Mouse (Mus musculus) lung, embryonic 16.5 days (tissue): ENCODE results near the gene Plekhg2. TPM values are rescaled to one million over a fixed set of nuclear protein-coding genes. Genes with fewer than 3 reads are reported as not detected.

ENCODE experiments used
- ATAC-seq: fragments of 200-750 bp; cut with Nextera tagmentation; 2 replicates; pipeline ENCODE4 v1.8.0; 2017; ENCODE audit warnings: low read depth, mild to moderate bottlenecking, moderate library complexity
- H3K27ac ChIP-seq: fragments of 300-500 bp; sonication (generic); 2 replicates; pipeline ENCODE4 v1.5.1; 2014; ENCODE audit warnings: mild to moderate bottlenecking, control low read depth, low read length
- H3K27me3 ChIP-seq: fragments of 300-500 bp; sonication (generic); 2 replicates; pipeline ENCODE4 v1.6.1; 2014; ENCODE audit warnings: low read depth, low read length, mixed read lengths; ENCODE audit not compliant: control insufficient read depth, insufficient read depth
- H3K36me3 ChIP-seq: fragments of 300-500 bp; sonication (generic); 2 replicates; pipeline ENCODE4 v1.6.1; 2014; ENCODE audit warnings: low read length; ENCODE audit not compliant: control insufficient read depth, insufficient read depth
- H3K4me1 ChIP-seq: fragments of 300-500 bp; sonication (generic); replicated peaks from 2 replicates; pipeline ENCODE4 v1.6.1; 2014; ENCODE audit warnings: low read length, mixed read lengths; ENCODE audit not compliant: control insufficient read depth, insufficient read depth
- H3K4me2 ChIP-seq: fragments of 300-500 bp; sonication (generic); 2 replicates; pipeline ENCODE4 v1.6.1; 2014; ENCODE audit warnings: low read depth, low read length, control low read depth
- H3K4me3 ChIP-seq: fragments of 300-500 bp; sonication (generic); 2 replicates; pipeline ENCODE4 v1.5.1; 2014; ENCODE audit warnings: mild to moderate bottlenecking, low read length, control low read depth
- H3K9ac ChIP-seq: fragments of 300-500 bp; sonication (generic); 2 replicates; pipeline ENCODE4 v1.6.1; 2014; ENCODE audit warnings: low read length, control low read depth
- H3K9me3 ChIP-seq: fragments of 300-500 bp; sonication (generic); 2 replicates; pipeline ENCODE4 v1.6.1; 2016; ENCODE audit warnings: low read length; ENCODE audit not compliant: control insufficient read depth
- WGBS: fragments of 180-500 bp; shearing (Covaris S2); extraction: QIAGEN DNeasy Blood & Tissue Kit; methylation state at CpG from one replicate; pipeline ENCODE4 v1.1.7; 2014; 5-methylcytosine and 5-hydroxymethylcytosine counted together
- polyA plus RNA-seq: library from polyadenylated mRNA; unstranded; fragments of >200 nt; fragmentation: Nextera tagmentation; extraction: Ambion mirVana; gene quantifications from 2 replicates; pipeline ENCODE4 v1.2.1, GENCODE M21; 2015

Gene Plekhg2
- polyA plus RNA-seq, 1 experiment from 2014 or later = 69.0 TPM

DNA sequence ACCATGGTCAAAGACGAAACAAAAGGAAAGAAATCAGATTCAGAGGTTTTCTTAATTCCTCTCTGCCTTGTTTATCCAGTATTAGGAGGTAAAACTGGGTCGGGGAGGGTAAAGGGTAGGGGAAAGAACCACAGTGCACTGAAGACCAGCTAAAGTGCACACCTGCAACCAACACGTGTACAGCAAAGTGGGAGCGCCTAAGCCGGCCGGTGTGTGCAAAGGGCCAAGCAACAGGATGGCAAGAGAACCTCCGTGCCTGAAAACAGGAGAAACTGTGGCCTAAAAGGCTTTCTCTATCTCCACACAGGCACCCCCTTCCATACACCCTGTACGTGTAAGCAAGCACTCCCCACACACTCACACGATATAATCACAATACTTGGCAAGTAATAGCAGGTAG, 12.8 kb upstream of the Plekhg2 start:
- no peaks in the 10 kb centered on the region for H3K27me3 ChIP-seq
- H3K36me3 ChIP-seq = peaks cover 12% of the 10 kb centered on the region
- no peak for ATAC-seq
- no peak overlapping the region for H3K4me2 ChIP-seq
- no peak overlapping the region for H3K27ac ChIP-seq
- no peak overlapping the region for H3K9ac ChIP-seq
- 87% methylated on average over 9 of the region's 9 CpGs for WGBS
- no peaks in the 10 kb centered on the region for H3K9me3 ChIP-seq
- peaks cover 34% of the 10 kb centered on the region for H3K4me1 ChIP-seq
- H3K4me3 ChIP-seq = no peak overlapping the region

DNA sequence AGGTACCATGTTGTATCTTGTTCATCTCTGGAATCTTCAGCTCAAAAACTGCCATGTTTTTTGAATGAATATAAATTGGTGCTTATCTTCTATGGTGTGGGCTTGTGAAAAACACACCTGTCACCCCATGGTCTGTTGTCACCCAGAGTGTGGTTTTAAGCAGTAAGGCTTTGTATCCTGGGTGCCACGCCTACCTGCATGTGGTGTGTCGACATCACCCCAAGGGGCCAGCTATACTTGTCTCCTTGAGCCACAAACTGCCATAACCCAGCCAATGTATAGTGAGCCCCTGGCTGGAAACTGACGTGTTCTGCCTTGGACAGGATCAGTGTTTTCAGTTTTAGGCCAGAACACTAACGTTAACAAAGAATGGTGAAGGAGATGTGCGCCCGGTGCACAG, 11.8 kb upstream of the Plekhg2 start:
- no peak overlapping the region for H3K4me2 ChIP-seq
- ATAC-seq = no peak

GRCm38 (mm10) chr7:28383606-28384005, 11.2 kb upstream of the Plekhg2 start:
- Histone ChIP-seq H3K4me1 (peaks cover 42% of the 10 kb centered on the region), H3K4me2 (no peak overlapping the region), H3K9ac (no peak overlapping the region), H3K27me3 (no peaks in the 10 kb centered on the region), H3K27ac (peak overlapping the region; percentile 100), H3K4me3 (no peak overlapping the region), H3K9me3 (no peaks in the 10 kb centered on the region), H3K36me3 (peaks cover 8% of the 10 kb centered on the region; the same call in 1 of the 2 replicates)
- 73% methylated on average over 4 of the region's 4 CpGs for WGBS
- ATAC-seq = no peak

More for the DNA sequence above, 11.8 kb upstream of the Plekhg2 start:
- WGBS = 77% methylated on average over 6 of the region's 6 CpGs
- Histone ChIP-seq H3K27ac (no peak overlapping the region), H3K9ac (no peak overlapping the region), H3K27me3 (no peaks in the 10 kb centered on the region), H3K9me3 (no peaks in the 10 kb centered on the region), H3K4me3 (no peak overlapping the region), H3K4me1 (peaks cover 42% of the 10 kb centered on the region), H3K36me3 (peaks cover 9% of the 10 kb centered on the region; the same call in 1 of the 2 replicates)

GRCm38 (mm10) chr7:28382981-28383396, 10.6 kb upstream of the Plekhg2 start:
- Histone ChIP-seq H3K9ac (peak overlapping the region; percentile 36), H3K9me3 (no peaks in the 10 kb centered on the region), H3K4me1 (peaks cover 44% of the 10 kb centered on the region), H3K27me3 (no peaks in the 10 kb centered on the region), H3K4me2 (no peak overlapping the region), H3K4me3 (no peak overlapping the region), H3K27ac (peak overlapping the region; percentile 100), H3K36me3 (peaks cover 4% of the 10 kb centered on the region; the same call in 1 of the 2 replicates)
- no peak for ATAC-seq
- 41% methylated on average over 11 of the region's 11 CpGs for WGBS

DNA sequence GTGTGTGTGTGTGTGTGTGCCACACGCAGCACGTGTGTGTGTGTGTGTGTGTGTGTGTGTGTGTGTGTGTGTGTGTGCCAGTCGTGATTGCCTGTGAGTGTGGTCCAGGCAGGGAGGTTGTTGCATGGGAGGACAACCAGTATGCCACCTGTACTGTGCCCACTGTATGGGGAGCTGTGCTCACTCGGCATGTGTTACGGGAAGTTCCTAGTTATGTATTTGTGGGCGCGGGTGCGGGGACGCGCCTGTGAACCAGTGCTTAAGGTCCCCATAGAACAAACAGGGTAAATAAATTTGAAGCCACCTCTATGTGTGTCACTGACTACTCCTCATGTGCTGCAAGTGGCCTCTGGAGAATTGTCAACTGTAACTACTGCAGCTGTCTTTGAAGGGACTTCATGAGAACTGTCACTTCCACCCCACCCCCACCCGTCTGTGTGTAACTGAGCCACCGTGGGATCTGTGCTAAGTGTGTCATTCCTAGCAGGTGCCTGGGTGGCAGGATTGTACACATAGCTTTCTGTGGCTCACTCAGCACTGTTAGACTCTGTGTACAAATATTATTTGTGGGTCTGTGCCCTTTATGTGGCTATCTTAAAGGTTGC, 10.1 kb upstream of the Plekhg2 start:
- Histone ChIP-seq H3K4me2 (peak overlapping the region; percentile 80), H3K4me3 (peak overlapping the region; percentile 17; the same call in 1 of the 2 replicates), H3K27me3 (no peaks in the 10 kb centered on the region), H3K9ac (peak overlapping the region; percentile 78), H3K4me1 (peaks cover 49% of the 10 kb centered on the region), H3K36me3 (peaks cover 6% of the 10 kb centered on the region), H3K27ac (peak overlapping the region; percentile 100), H3K9me3 (no peaks in the 10 kb centered on the region)
- ATAC-seq = 0 out of 2 replicates have a peak, but pooled peaks have one; percentile 3
- 34% methylated on average over 10 of the region's 12 CpGs for WGBS

DNA sequence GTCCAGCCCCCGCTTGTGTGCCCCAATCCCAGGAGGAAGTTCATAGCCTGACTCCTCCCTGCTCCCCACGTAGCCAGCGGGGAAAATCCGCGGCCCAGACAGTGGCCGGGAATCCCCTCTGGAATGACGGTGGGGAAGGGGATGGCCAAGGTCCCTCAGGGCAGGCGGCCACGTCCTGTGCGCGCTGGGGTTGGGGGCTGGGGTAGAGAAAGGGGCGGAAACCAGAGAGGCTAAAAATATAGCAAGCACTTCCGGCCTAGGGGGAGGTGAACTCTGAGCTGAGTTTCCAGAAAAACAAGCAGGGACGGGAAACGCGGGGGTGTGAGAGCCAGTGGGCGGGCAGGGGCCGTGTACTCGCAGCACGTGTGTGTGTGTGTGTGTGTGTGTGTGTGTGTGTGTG, 9.5 kb upstream of the Plekhg2 start:
- H3K9me3 ChIP-seq = no peaks in the 10 kb centered on the region
- peak; percentile 74 for ATAC-seq
- peaks cover 6% of the 10 kb centered on the region for H3K36me3 ChIP-seq
- no peaks in the 10 kb centered on the region for H3K27me3 ChIP-seq
- peak overlapping the region; percentile 80 for H3K4me2 ChIP-seq
- H3K4me3 ChIP-seq = peak overlapping the region; percentile 46
- H3K9ac ChIP-seq = peak overlapping the region; percentile 78
- peaks cover 54% of the 10 kb centered on the region for H3K4me1 ChIP-seq
- WGBS = 0% methylated on average over 20 of the region's 20 CpGs
- H3K27ac ChIP-seq = peak overlapping the region; percentile 100

GRCm38 (mm10) chr7:28381017-28381790, 8.8 kb upstream of the Plekhg2 start:
- 4% methylated on average over 30 of the region's 30 CpGs for WGBS
- H3K36me3 ChIP-seq = peaks cover 6% of the 10 kb centered on the region
- peak; percentile 54 for ATAC-seq
- peak overlapping the region; percentile 100 for H3K27ac ChIP-seq
- H3K9ac ChIP-seq = peak overlapping the region; percentile 78
- no peaks in the 10 kb centered on the region for H3K27me3 ChIP-seq
- H3K4me2 ChIP-seq = peak overlapping the region; percentile 80
- H3K4me1 ChIP-seq = peaks cover 56% of the 10 kb centered on the region
- H3K9me3 ChIP-seq = no peaks in the 10 kb centered on the region
- peak overlapping the region; percentile 46 for H3K4me3 ChIP-seq

DNA sequence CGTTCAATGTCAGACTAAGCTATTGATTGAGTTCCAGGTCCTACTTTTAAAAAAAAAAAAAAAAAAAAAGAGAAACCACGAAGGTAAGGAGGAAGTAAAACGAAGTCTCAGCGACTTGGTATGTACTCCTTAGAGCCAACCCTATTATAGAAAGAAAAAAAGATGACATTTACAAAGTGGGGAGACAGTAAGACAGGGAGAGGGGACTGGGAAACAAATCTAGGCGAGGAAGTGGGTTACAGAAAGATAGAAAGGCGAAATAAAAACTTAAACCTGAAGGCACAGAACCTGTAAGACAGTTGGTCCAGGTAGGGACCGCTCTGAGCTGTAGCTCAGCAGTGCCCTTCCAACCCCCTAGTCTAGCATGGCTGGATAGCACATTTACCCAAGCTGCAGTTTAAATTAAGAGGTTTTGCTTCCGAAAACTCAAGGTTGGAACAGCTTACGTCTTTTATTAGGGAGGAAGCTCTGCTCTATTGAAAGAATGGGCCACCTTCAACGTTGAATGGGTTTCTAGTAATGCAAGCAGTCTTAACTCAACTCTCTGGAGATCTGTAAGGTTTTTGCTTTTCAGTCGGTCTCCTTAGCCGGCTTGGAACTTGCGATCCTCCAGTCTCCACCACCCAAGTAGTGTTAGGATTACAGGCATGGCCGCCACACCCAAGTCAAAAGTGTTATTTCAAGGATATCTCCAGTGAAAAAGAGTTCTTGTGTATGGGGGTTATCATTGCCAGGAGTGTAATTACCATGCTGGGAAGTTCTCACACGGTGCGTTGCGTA, 8.0 kb upstream of the Plekhg2 start, which contains the start of gene Zfp36:
TSS of gene Zfp36 (minus strand) at position 17 of the 780 bp plus-strand sequence.
- peak within 1 kb of the TSS; percentile 96 for H3K4me2 ChIP-seq
- no peaks in the 10 kb centered on the region for H3K9me3 ChIP-seq
- peaks cover 53% of the 10 kb centered on the region for H3K4me1 ChIP-seq
- H3K9ac ChIP-seq = peak within 1 kb of the TSS; percentile 81
- H3K27ac ChIP-seq = peak within 1 kb of the TSS; percentile 100
- no peak for ATAC-seq
- peaks cover 4% of the 10 kb centered on the region for H3K36me3 ChIP-seq
- H3K4me3 ChIP-seq = peak within 1 kb of the TSS; percentile 60
- WGBS = 45% methylated on average over 17 of the region's 17 CpGs
- H3K27me3 ChIP-seq = no peaks in the 10 kb centered on the region
